Mouse (Mus musculus) left cerebral cortex, postnatal 14 days (tissue): Measurements from ENCODE around the gene Tlk1. TPM values are rescaled to one million over a fixed set of nuclear protein-coding genes. Genes with fewer than 3 reads are reported as not detected.
A peak's percentile ranks its signal among the peaks of the same experiment; 100 is the strongest.
"Not testable (repeated sequence)": the region's sequence is repeated elsewhere in the genome, so short reads cannot be mapped to it uniquely, and the experiment has no call there.

Experiments
- DNase-seq, 2 experiments: peaks; one replicate each; pipeline ENCODE4 v3.0.0; 2021 to 2022; ENCODE audit warnings: low spot score in 2 of 2, mixed read lengths in 1 of 2
- intact Hi-C: fragments of 180-260 bp; cut with DNase I; formaldehyde crosslinking; loops from one replicate; pipeline ENCODE4 v1.15.1; 2025
- total RNA-seq, 2 experiments: library from RNA; stranded (reverse); gene quantifications; 2 replicates each; pipeline ENCODE4 v1.2.3; 2021

Gene Tlk1
- total RNA-seq, 2 experiments from 2014 or later, result 93.3 to 101 TPM

- intact Hi-C loops, DNase-seq: not testable (repeated sequence)
These were observed 17.9 kb downstream of the Tlk1 start for GRCm38 (mm10) chr2:70807678-70808077.

DNA sequence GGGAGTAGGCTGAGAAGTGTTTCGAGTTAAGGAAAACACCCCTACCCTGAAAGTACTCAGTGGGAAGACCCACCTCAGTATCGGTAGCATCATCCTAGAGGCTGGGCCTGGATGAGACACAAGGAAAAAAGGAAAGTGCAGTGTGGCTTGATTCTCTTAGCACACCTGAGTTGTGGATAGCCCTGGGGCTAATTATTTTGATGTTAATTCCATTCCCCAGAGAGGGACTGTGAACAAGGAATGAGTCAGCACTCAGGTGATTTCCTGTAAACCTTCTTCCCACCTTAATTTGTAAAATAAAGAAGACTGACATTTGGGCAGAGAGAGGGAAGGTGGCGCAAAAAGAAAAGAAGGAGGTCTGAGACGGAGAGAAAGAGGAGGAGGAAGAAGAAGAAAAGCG lies 19.5 kb downstream of the Tlk1 start:
- no peak for DNase-seq
- intact Hi-C loops, result no loop called here

- DNase-seq, intact Hi-C loops: not testable (repeated sequence)
These were observed 21.8 kb downstream of the Tlk1 start for GRCm38 (mm10) chr2:70803696-70804095.

DNA sequence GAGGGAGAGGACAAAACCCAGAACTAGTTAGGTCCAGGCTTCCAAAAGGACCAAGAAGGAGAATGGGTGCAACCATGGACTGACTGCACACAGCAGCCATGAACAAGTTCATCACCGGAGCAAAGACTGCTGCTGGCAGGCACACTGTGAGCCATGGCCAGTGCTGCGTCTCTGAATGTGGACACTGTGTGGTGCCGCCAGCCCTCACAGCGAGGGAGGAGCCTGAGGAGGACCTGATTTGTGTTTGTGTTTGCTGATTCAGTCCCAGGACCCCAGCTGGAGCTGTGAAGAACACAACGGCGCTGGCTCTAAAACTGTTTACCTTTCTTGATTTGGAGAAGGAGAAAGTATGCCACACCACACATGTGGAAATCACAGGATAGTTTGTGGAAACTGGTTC lies 22.9 kb downstream of the Tlk1 start:
- intact Hi-C loops, result no loop called here
- peak in 1 of 2 experiments; percentile 6 for DNase-seq

DNA sequence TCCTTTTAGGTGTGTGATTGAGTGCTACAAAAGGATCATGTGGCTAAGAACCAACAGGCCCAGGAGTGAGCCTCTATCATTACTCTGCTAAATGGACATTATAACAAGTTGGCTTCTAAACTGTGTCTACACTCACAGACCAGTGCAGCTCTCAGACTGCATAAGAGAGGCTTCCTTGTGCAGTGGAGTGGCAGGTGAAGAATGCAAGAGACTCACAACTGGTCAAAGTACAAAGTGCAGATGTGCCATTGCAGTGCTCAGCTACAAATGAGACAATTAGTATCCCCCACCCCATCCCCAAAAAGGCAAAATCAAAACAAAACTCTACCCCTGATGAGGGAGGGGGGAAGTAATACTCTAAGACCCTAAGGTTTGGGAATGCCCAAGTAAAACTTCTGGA lies 24.0 kb downstream of the Tlk1 start:
- intact Hi-C loops, result no loop called here

GRCm38 (mm10) chr2:70800396-70800795 lies 25.1 kb downstream of the Tlk1 start:
- no peak for DNase-seq
- intact Hi-C loops, result no loop called here

More for the DNA sequence above, 24.0 kb downstream of the Tlk1 start:
- no peak for DNase-seq

GRCm38 (mm10) chr2:70793276-70793675 lies 32.3 kb downstream of the Tlk1 start:
- intact Hi-C loops, result no loop called here
- no peak for DNase-seq

GRCm38 (mm10) chr2:70790246-70790645 lies 35.3 kb downstream of the Tlk1 start:
- DNase-seq, result no peak
- intact Hi-C loops, result no loop called here

DNA sequence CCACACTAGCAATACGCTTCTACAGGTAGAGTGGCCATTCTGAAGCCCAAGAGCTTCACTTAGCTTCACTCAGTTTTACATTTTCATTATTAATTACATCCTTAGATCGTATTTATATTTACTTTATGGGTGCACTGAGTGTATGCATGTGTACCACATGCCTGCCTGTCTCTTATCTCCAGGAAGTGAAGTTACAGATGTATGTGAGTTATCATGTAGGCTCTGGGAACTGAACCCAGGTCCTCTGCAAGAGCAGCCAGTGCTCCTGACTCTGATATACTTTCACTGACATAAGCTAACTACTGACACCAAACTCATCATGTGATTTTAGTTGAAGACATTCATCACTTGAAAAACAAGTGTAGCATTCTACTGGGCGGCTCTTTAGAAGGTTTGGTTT lies 36.2 kb downstream of the Tlk1 start:
- DNase-seq, result no peak
- intact Hi-C loops, result no loop called here

DNA sequence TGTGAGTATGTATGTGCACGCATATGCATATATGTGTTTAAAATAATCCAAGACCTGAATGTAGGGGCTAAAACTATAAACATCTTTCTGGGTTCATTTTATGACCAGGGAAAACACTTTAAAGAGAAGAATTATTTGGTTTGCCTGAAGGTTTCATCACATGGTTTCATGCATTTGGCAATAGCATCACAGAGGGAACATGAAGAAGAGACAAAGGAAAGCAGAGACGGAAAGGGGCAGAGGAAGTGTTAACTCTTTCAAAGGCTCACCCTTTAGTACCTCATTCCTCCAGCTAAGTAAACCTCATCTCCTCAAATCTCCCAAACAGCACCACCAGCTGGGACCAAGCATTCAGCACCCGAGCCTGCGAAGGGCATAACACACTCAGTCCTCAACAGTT lies 41.1 kb downstream of the Tlk1 start:
- intact Hi-C loops, result loop anchor here (5.0 kb wide), 1 partner anchor 253 kb away; no protein-coding TSS in a partner anchor

DNA sequence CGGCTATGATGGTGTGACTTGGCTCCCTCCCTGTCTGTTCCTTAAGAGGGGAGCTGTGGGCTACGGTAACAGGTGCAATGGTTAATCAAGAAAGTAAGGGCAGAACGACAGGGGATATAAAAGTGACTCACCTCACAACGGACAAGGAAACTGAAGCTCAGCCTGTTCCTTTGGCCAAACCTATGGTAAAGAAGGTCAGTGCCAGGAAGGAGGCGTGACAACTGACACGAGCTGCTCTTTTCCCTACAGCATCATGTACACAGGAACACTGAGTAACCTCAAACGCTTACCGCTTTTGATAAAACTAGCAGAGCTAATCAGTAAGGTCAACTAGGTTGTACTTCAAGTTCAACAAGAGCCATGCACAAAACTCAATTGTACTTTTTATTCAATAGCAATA lies 42.0 kb downstream of the Tlk1 start:
- no peak for DNase-seq
- intact Hi-C loops, result loop anchor here (5.0 kb wide), 1 partner anchor 254 kb away; no protein-coding TSS in a partner anchor

More for the DNA sequence above, 41.1 kb downstream of the Tlk1 start:
- no peak for DNase-seq

GRCm38 (mm10) chr2:70779634-70780033 lies 45.9 kb downstream of the Tlk1 start:
- peak; percentile 35 to 37 for DNase-seq
- intact Hi-C loops, result loop anchor here (2.0 to 5.0 kb wide), 2 partner anchors 45 to 258 kb away; partner anchors contain the start of gene Tlk1

DNA sequence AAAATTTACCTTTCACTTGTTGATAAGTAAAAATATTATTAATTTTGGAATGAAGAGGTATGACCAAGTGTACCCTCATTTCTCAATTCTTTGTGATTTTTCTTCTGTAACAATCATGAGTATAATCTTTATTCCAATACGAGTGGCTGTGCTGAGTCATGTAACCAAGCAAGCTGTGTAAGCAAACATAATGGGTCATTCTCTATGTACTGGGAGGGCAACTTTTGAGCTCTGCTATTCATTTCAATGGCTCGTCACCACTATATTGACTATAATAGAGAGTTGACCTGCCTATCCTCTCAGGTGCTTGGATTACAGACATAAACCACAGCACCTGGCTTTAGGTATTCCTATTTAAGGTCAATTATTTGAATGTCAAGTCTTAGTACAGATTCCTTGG lies 48.8 kb downstream of the Tlk1 start:
- no peak for DNase-seq
- intact Hi-C loops, result no loop called here

GRCm38 (mm10) chr2:70764734-70765133 lies 60.8 kb downstream of the Tlk1 start:
- DNase-seq, result no peak
- intact Hi-C loops, result no loop called here

- no peak for DNase-seq
- intact Hi-C loops, result no loop called here
These were observed 62.8 kb downstream of the Tlk1 start for GRCm38 (mm10) chr2:70762741-70763140.

- DNase-seq, result peak in 1 of 2 experiments; percentile 27
- intact Hi-C loops, result no loop called here
These were observed 73.4 kb downstream of the Tlk1 start for GRCm38 (mm10) chr2:70752149-70752548.

DNA sequence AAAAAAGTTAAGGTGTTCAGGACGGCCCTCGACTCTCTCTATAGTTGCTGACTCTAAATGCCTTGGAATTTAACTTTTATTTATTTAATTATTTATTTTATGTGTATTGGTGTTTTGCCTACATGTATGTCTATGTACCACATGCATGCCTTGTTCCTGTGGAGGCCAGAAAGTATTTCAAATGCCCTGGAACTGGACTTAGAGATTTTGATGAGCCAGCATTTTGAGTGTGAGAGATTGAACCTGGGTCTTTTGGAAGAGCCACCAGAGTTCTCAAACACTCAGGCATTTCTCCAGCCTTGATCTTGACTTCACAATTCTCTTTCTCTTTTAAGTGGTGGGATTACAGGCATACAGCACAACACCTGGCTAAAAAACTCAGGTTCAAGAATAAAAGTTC lies 73.9 kb downstream of the Tlk1 start:
- intact Hi-C loops, result no loop called here
- no peak for DNase-seq

DNA sequence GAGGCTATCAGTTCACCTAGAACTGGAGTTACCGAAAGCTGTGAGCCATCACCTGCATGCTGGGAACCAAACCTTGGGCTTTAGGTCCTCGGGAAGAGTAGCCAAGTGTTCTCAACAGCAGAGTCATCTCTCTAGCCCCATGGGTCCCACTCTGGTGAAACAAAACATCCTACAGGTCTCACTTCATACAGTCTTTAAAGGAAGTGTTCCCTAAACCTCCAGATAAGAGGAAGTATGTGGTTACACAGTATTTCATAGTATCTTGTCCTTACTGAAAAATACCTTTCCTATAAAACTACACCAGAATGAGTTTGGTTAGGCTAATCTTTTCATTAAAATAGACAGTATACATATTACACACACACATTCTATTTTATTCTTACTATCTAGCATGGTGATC lies 82.9 kb downstream of the Tlk1 start:
- DNase-seq, result no peak
- intact Hi-C loops, result no loop called here

GRCm38 (mm10) chr2:70741901-70742300 lies 83.6 kb downstream of the Tlk1 start:
- intact Hi-C loops, result no loop called here
- DNase-seq, result no peak

- no peak for DNase-seq
- intact Hi-C loops, result no loop called here
These were observed 89.5 kb downstream of the Tlk1 start for GRCm38 (mm10) chr2:70736008-70736407.

DNA sequence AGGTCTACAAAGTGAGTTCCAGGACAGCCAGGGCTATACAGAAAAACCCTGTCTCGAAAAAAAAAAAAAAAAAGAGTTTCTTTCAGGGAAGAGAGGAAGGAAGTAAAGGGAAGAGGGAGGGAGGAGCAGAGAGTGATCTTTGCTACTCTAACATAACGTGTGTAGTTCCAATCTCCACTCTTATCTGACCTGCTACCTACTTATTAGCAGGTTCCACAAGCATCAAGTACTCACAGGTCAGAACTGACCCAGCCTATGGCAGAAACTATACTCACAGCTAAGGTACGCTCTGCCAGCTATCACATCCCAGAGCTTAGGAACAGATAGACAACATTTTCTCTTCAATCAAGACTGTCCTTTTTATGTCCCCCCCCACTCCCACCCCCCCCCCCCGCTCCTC lies 90.0 kb downstream of the Tlk1 start:
- intact Hi-C loops, result no loop called here
- DNase-seq, result no peak

DNA sequence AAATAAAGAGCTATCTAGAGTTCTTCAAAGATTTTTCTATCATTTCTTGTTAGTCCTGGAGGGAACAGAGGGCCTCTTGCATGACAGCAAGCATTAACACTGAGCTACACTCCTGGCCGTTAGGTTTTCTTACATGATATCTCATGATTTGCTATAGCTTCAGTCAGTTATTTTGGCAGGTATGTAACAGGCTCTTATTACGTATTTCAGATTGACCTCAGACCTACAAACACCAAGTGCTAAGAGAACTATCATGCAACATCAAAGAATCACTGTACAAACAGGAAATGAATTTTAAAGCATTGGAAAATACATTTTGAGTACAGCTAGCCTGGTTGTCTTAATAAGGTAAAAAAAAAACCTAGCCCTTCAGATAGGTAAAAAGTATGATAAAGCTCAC lies 98.4 kb downstream of the Tlk1 start:
- no peak for DNase-seq
- intact Hi-C loops, result loop anchor here (5.0 kb wide), 1 partner anchor 95 kb away; no protein-coding TSS in a partner anchor
